Mouse (Mus musculus) cerebellum, postnatal 10 days (tissue): ENCODE results near the gene Trim28.
A peak's percentile ranks its signal among the peaks of the same experiment; 100 is the strongest.

Source experiments
- DNase-seq, 2 experiments: peaks; one replicate each; pipeline ENCODE4 v3.0.0; 2021; ENCODE audit warnings: mixed read lengths in 2 of 2

Gene Trim28

DNA sequence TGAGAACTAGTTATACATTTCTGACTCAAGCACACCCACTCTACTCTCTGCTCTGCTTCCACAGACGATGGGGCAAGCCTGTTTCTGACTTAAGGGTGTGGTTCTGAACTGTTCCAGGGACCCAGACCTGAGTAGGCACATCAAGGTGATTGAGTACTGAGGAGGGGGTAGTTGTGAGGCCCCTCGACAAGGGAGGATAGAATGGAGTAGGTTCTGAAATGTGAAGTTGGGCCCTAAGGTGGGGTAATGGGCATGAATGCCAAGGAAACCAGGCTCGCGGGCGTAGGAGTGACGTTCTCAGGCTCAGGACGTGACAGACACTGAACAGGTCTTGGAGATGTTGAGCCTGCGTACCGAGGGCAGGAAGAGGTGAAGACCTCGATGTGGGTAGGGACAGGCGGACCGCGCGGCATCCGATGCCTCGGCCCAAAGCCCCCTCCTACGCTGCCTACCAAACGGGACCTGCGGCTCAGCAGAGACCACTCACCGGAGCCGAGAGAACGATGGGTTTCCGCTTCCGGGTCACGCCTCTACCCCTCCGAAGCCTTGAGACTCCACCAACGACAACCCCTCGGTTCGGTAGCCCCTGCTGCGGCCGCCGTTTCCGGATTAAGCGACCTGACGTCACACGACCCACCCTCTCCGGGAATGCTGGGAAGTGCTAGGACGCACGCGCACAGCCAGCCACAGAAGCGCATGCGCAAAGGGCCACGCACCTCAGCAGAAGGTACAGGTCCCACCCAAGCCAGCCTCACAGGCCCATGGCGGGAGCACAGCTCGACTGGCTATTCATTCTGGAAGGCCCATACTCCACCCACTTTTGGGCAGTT lies 35.4 kb downstream of the Trim28 start, which contains the start of gene Chmp2a:
Chmp2a (minus strand) TSS at position 660 of the 830 bp plus-strand sequence.
- DNase-seq = peak; percentile 99

DNA sequence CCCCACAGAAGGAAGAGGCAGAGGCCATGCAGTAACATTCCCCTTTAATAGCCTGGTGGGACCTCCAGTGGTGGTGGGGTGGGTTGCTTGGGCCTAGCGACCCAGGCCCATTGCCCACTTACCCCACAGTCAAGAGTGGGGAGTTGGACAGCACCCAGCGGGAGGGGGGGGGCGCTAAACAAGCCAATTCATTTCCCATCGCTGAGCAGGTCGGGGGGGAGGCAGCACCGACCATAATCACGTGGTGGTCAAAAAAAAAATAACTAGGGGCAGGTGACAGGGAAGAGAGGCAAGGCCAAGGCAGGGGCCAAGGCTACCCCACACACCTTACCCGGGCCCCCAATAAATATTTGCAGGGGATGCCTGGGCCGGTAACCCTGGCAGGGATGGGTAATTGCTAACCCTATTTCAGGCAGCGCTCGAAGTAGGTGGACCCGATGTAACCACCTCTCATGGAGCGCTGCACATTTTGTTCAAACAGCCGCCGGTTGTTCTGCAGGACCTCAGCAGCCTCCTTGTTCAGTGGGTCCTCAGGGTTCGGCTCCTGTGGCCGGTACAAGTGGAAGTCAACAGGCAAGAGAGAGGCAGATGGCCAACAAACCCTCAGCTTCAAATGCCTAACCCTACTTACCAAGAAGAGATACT lies 36.4 kb downstream of the Trim28 start:
- peak; percentile 61 to 62 for DNase-seq

DNA sequence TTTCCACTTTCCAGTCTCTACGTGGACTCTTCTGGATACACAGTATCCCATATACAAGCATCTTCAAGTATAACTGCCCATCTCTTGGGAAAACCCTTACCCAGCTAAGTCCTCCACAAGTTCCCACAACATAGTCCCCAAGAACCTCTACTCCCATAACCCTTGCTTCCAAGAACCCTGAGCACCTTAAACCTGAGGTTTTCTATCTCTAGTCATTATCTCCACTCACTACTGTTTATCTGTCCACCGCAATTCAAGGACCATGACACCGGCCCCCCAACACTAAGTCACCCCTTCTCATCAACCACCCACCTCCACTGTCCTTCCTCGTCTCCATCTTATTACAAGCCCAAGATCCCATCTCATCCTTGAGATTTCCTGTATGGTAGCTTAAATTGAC lies 37.9 kb downstream of the Trim28 start:
- DNase-seq = no peak

DNA sequence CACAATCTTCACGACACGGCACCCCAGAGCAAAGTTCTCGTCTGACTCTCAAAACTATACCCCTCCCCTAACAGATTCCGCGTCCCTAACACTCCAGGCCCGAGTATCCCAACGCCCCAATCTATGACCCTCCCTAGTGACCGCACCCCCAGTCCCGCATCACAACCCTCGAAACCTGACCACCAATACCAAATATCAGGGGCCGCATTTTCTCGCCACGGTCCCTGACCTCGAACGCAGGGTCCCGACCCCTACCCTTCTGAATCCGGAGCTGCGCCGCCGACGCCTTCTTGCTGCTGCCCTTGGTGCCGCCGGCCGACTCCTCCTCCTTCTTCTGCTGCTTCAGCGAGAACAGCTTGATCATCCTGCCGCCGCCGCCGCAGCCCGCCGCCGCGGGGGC lies 38.5 kb downstream of the Trim28 start:
- DNase-seq = no peak

DNA sequence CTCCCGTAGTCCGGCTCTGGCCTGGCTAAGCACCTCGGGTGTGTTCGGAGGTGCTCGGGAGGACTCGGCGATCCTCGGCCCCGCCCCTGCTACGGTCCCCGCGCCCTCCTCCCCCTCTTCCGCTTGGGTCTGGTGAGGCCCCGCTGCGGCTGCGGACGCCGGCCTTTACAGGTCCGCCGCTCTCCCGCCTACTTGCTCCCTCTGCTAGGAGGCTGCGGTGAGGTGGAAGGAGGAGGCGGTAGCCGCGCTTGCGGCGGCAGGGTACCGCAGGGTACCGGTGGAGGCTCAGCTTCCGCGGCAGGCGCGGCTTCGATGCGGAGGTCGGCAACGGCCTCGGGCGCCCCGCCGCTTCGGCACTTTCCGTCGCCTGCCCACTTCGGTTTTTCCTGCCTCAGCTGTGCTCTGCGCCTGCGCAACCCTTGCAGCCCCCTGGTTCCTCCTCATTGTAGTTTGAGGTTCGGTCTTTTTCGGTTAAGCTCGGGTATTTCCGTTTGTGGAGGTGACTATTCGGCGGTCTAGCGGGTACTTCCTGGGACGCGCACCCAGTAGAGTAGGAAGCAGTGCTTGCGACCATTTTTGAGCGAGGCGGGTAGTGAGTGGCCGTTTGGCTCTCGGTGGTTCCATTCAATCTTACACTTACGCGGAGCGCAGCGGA lies 39.1 kb downstream of the Trim28 start, which contains the start of gene Ube2m:
Ube2m (minus strand) TSS at position 375 of the 655 bp plus-strand sequence.
- DNase-seq = peak; percentile 100

DNA sequence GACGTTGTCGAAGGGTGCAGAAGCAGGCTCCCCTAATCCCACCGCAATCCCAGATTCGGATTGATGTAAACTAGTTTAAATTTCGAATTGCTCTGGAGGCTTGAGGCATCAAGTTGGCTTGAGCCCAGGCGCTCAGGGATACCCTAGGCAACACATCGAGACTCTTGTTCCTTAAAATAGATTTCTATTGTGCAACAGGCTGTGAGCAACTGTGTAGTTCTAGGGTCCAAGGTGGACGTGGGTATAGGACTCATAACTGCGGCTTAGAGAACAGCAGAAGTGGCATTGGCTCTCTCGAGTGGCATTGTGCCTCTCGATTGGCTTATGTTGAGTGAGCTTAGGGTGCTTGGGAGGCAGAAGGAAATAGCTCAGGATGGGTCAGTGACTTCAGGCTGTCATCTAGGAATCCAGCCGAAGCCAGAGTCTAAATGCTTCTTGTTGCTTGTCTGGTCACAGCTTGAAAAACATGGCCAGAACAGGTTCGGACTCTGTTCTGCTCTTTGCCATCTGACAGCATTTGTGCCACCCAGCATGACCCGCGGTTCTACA lies 39.8 kb downstream of the Trim28 start:
- peak in 1 of 2 experiments; percentile 34 for DNase-seq

DNA sequence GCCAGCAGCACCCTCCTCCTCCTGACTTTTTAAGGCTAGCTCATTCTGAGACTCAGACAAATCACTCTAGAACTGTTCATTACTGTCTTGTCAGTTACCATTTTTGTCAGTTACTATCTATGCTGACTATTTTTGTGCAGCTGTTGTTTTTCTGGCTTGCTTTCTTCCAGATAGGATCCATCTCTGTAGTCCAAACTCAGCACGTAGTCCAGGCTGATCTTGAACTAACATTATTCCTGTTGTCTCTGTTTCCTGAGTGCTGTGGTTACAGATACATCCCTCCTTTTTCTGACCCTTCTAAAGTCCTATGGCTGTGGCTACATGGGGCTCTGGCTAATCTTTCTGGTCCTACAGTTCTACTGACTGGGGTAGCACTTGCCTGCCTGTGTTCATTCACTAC lies 40.3 kb downstream of the Trim28 start:
- peak in 1 of 2 experiments; percentile 2 for DNase-seq

DNA sequence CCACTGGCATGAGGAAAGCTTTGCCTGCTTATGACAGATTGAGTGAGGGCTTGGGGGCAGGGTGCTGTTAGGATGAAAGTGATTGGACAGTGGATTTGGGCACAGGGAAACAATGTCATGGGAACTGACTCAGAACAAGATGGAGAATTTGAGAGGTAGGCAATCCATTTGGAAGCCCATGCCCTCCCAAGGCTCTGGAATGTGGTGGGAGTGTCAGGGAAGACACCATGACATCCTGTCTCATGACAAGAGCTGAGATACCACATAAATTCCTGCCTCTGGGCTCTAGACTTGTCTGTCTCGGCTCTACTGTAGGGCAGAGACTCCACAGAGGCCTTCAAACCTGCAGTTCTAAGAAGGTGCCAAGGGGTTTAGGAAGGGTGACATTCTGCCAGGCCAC lies 42.3 kb downstream of the Trim28 start:
- peak in 1 of 2 experiments; percentile 1 for DNase-seq

DNA sequence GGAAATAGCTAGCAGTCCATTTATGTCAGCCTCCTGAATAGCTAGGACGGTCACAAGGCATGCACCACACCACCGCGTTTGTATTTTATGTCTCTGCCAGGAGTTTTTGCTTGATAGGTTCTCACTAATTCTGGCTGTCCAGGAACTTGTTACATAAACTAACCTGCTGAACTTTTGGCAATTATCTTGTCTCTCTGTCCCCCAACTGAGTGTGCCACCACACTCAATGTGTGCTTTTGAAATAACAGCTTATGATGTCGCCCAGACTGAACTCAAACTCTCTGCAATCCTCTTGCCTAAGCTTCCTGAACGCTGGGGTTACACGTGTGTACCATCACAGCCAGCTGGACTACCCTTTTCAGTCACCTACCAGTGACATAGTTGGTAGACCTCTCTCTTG lies 43.6 kb downstream of the Trim28 start:
- no peak for DNase-seq

DNA sequence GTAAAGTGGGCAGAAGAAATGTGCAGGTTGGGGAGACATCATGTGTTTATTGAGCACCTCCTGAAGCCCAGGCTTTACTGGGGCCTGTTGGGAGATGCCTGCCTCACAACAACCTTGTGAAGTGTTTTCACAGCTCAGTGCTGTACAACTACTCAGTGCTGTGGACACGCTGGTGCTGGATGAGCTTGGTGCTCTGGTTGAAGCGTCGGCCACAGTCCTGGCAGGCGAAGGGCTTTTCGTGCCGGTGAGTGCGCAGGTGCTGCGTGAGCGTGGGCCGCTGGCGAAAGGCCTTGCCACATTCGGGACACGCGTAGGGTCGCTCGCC lies 44.2 kb downstream of the Trim28 start:
- DNase-seq = no peak

DNA sequence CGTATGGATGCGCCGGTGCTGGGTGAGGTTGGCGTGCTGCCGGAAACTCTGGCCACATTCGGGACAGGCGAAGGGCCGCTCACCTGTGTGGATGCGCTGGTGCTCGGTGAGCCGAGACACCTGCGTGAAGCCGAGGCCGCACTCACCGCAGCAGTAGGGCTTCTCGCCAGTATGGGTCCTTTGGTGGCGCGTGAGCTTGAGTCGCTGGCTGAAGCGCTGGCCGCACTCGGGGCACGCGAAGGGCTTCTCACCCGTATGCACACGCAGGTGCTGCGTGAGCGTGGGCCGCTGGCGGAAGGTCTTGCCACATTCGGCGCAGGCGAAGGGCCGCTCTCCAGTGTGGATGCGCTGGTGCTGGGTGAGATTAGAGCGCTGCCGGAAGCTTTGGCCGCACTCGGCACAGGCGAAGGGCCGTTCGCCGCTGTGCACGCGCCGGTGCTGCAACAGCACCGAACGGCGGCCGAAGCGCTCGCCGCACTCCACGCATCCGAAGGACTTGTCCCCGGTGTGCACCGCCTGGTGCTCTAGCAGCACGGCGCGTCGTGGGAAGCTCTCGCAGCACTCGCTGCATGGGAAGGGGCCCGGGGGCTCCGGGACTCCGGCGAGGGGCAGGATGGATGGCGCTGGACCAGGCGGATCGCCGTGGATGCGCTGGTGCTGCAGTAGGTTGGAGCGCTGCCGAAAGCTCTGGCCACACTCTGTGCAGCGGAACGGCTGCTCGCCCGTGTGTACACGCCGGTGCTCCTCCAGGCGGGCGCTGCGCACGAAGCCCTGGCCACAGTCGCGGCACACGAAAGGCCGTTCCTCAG lies 44.7 kb downstream of the Trim28 start:
- DNase-seq = peak; percentile 87 to 90

DNA sequence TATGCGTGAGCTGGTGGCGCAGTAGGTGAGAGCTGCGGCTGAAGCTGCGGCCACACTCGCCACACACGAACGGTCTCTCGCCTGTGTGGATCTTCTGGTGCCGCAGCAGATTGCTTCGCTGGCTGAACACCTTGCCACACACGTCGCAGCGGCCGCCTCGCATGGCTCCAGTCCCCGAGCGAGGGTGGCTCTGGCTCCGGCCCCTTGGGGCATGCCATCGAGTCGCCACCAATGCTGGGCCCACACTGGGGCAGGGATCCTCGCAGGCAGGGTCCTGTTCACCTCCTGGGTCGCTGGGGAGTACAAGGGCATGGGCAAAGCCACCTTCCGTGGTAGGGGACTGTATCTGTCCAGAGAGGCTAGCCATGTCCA lies 45.3 kb downstream of the Trim28 start:
- DNase-seq = no peak

DNA sequence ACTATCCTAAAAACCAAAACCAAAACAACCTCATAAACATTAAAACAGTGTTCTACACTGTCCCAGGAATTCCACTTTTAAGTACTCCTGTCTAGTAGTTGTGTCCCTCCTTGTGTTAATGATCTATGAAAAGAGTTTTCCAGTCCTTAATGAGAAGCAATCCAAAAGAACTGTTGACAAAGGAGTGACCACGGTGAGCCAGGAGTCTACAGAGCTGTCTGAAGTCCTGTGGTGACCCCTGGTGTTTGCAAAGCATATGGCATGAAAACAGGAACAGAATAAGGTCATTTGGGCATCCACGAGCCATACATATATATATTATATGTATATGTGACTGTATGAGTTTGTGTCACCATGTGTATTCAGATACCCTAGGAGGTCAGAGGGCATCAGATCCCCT lies 47.2 kb downstream of the Trim28 start:
- peak; percentile 73 for DNase-seq

DNA sequence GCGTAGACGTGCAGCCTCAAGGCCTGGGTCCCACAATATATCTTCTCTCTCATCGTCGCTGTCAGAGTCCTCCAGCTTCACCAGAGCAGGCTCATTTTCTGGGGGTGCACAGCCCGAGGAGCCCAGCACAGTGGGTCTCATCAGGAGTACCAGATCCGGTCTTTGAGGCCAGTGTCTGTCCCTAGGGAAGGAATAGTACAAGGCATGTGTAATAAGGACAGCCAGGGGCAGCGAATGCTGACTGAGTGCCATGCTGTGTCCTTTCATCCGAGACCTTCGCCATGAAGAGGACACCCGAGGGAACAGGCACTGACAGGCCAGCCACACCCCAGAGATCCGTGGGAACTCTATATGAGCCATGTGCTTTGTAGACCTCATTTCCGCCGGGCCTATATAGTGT lies 54.1 kb downstream of the Trim28 start:
- DNase-seq = peak in 1 of 2 experiments; percentile 9

DNA sequence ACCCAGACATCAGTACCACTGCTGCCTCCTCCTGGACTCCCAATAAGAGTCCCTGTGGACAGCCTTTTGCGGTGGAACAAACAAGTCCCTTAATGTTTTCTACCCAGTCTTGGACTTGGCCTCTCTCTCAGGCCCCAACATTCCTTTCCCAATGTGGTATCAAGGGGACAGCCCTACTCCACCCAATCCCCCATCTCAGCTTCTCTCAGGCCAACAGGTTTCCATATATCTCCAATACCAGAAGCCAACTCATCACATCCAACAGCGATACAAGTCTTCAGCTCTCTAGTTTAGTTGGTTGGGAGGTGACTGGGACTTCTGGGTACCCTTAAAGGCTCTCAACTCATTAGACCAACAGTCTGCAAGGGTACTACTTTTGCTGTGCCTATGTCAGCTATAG lies 54.6 kb downstream of the Trim28 start:
- peak in 1 of 2 experiments; percentile 8 for DNase-seq

DNA sequence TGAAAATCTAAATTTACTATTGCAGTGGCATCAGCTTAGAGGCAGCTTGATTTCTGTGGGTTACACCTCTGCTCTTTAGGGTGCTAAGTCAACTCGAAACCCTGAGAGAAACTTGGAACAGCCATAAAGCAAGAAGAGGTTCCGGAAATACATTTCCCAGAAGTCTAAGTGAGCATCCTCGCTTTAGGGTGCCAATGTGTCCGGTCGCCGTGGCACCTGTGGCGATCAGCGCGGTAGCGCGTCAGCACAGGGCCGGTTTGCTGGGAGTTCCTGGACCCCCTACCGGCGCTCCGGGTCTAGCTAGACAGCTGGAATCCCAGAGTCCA lies 55.0 kb downstream of the Trim28 start:
- no peak for DNase-seq

DNA sequence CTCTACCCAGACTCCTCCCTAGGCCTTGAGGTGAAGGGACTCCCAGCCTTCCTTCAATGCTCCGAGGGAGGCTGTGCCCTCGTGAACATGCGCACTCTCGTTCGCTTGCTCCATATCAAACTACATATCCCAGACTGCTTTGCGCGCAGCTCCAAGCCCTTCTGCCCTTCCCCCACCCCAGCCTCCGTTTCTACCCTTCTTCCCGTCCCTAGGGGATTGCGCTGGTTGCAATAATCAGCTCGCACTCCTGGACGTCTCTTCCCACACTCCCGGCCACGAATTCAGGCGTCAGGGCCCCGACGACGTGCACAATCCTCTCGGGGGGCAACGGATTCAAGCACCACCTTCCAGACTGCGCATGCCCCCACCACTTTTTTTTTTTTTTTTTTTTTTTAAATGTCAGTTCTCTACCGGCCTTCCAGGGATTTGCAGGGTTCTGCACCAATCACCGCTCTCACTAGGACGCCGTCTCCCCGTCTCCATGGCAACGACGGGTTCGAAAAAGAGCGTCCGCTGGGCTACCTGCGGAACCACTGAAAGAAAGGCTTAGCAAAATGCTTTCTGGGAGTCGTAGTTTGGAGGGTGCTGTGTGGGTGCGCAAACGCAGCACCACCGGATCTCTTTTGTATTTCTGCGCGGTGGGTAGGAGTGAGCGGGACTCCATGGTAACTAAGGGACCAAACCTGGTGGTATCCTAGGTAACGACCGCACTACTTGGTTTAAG lies 55.5 kb downstream of the Trim28 start, which contains the start of gene Mzf1:
Mzf1 (minus strand) TSS at position 478 of the 724 bp plus-strand sequence.
- DNase-seq = peak; percentile 98 to 99

DNA sequence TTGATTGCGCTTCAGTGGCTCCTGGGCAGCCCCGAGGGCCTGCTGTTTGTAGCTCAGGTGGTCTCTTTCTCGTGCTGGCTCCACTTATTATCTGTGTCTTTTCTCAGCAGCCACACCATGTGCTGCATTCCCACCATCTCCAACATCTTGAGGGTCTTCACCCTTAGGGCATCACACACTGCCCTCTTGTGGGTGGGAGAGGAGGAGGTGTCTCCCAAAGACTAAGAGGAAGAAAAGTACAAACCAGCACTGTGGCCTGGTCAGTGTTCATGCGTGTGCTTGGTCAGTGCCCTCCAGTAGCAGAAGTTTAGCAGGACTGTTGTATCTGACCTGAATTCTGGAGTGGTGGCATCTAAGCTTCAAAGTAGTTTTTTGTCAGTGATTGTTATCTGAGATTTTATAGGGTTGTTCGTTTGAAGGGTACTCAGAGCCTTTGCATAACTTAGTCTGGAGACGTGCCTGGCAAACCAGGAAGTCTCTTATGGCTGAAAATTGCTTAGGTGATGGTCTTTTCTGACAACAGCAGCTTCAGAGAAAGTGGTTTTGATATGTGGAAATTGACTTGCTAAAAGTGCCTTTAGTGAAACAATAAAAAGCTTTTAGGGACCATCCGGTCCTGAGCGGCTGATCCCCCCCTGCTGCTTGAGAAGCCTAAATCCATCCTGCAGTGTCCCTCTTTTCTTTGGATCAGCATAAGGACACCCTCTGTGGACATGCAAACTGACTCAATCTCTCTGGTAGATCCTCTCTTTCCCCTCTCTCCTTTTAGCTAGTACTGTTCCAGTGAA lies 58.2 kb downstream of the Trim28 start:
- DNase-seq = peak in 1 of 2 experiments; percentile 20

DNA sequence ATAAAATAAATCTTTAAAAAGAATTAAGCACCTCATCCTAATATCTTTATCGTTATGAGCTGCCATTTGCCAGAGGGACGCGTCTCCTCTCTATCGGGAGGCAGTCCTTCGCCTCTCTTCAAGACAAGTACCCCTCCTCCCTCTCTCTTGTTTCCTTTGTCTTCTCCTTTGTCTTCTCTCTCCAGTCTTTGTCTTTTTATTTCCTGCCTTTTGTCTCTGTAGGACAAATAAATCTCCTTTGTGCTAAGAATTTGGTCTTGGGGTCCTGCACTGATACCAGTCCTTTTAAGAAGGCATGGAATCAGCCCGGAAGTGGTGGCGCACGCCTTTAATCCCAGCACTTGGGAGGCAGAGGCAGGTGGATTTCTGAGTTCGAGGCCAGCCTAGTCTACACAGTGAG lies 60.6 kb downstream of the Trim28 start:
- DNase-seq = no peak

DNA sequence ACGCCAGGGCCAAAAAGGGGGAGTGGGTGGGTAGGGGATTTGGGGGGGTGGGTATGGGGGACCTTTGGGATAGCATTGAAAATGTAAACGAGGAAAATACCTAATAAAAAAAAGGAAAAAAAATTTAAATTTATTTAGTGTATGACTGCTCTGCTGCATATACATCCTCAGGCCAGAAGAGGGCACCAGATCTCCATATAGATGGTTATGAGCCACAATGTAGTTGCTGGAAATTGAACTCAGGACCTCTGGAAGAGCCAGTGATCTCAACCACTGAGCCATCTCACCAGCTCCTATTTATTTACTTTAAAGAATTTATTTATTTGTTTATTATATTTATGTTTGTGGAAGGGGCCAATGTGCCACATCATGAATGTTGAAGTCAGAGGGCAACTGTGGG lies 64.5 kb downstream of the Trim28 start:
- peak in 1 of 2 experiments; percentile 5 for DNase-seq

DNA sequence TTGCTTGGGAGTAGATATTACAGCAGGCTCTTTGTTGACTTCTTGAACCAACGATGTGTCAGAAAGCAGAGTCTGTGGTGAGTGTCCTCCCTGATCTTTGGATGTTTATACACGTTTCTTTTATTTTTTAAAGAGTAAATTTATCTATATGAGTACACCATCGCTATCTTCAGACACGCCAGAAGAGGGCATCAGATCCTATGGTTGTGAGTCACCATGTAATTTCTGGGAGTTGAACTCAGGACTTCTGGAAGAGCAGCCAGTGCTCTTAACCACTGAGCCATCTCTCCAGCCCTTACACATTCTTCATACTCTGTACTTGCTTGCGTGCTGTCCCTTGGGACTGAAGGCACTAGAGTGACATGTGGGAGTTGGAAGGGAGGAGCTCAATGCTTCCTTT lies 73.4 kb downstream of the Trim28 start:
- DNase-seq = no peak
